Mouse (Mus musculus): Measurements from ENCODE around the gene Prkg1. TPM values are rescaled to one million over a fixed set of nuclear protein-coding genes. Genes with fewer than 3 reads are reported as not detected.

Prkg1 gene
- polyA plus RNA-seq, 1 experiment from 2014 or later: 0.83 TPM

GRCm38 (mm10) chr19:30642629-30643170 lies 1122.1 kb downstream of the Prkg1 start:
- H3K4me3 ChIP-seq (replicated peaks): no peak overlapping the region
- no peaks in the 10 kb centered on the region for H3K4me1 ChIP-seq (replicated peaks)
- 54% methylated on average over 5 of the region's 5 CpGs for WGBS (ENCODE audit: insufficient replicate concordance)

GRCm38 (mm10) chr19:30637471-30637870 lies 1127.4 kb downstream of the Prkg1 start:
- no peak overlapping the region for H3K27ac ChIP-seq
- 68% methylated on average over 8 of the region's 8 CpGs for WGBS (ENCODE audit: insufficient replicate concordance)

More at GRCm38 (mm10) chr19:30642629-30643170, 1122.1 kb downstream of the Prkg1 start:
- Histone ChIP-seq H3K27ac (no peak overlapping the region), H3K27me3 (no peaks in the 10 kb centered on the region), H3K9me3 (replicated peaks) (no peaks in the 10 kb centered on the region), H3K9ac (no peak overlapping the region), H3K4me2 (no peak overlapping the region), H3K36me3 (no peaks in the 10 kb centered on the region)
- DNase-seq (no peak), ATAC-seq (ENCODE audit: low read depth) (no peak)

GRCm38 (mm10) chr19:30631051-30631450 lies 1133.8 kb downstream of the Prkg1 start:
- Histone ChIP-seq H3K27ac (no peak overlapping the region), H3K36me3 (no peaks in the 10 kb centered on the region), H3K4me2 (no peak overlapping the region), H3K27me3 (no peaks in the 10 kb centered on the region), H3K9me3 (replicated peaks) (no peaks in the 10 kb centered on the region), H3K9ac (no peak overlapping the region), H3K4me1 (replicated peaks) (no peaks in the 10 kb centered on the region), H3K4me3 (replicated peaks) (no peak overlapping the region)
- ATAC-seq (ENCODE audit: low read depth): no peak
- no peak for DNase-seq
- WGBS (ENCODE audit: insufficient replicate concordance): 37% methylated on average over 3 of the region's 3 CpGs

More at GRCm38 (mm10) chr19:30637471-30637870, 1127.4 kb downstream of the Prkg1 start:
- Histone ChIP-seq H3K9ac (no peak overlapping the region), H3K9me3 (replicated peaks) (no peaks in the 10 kb centered on the region), H3K4me3 (replicated peaks) (no peak overlapping the region), H3K36me3 (no peaks in the 10 kb centered on the region), H3K4me1 (replicated peaks) (no peaks in the 10 kb centered on the region), H3K4me2 (no peak overlapping the region), H3K27me3 (no peaks in the 10 kb centered on the region)
- no peak for ATAC-seq (ENCODE audit: low read depth)
- DNase-seq: no peak

- H3K4me3 ChIP-seq (replicated peaks): no peak overlapping the region
- 61% methylated on average over 7 of the region's 7 CpGs for WGBS (ENCODE audit: insufficient replicate concordance)
- no peaks in the 10 kb centered on the region for H3K9me3 ChIP-seq (replicated peaks)
- H3K36me3 ChIP-seq: no peaks in the 10 kb centered on the region
- H3K9ac ChIP-seq: no peak overlapping the region
- no peak overlapping the region for H3K4me2 ChIP-seq
- no peaks in the 10 kb centered on the region for H3K4me1 ChIP-seq (replicated peaks)
- no peak overlapping the region for H3K27ac ChIP-seq
- ATAC-seq (ENCODE audit: low read depth): no peak
- DNase-seq: no peak
- H3K27me3 ChIP-seq: no peaks in the 10 kb centered on the region
Observed at GRCm38 (mm10) chr19:30626036-30626435, 1138.8 kb downstream of the Prkg1 start.

GRCm38 (mm10) chr19:30625391-30625790 lies 1139.4 kb downstream of the Prkg1 start:
- no peaks in the 10 kb centered on the region for H3K9me3 ChIP-seq (replicated peaks)
- no peak overlapping the region for H3K4me3 ChIP-seq (replicated peaks)
- no peaks in the 10 kb centered on the region for H3K4me1 ChIP-seq (replicated peaks)
- no peak overlapping the region for H3K4me2 ChIP-seq
- whole genome bisulfite sequencing (ENCODE audit: insufficient replicate concordance): 41% methylated on average over 2 of the region's 2 CpGs
- no peak overlapping the region for H3K27ac ChIP-seq
- H3K27me3 ChIP-seq: no peaks in the 10 kb centered on the region
- no peak for ATAC-seq (ENCODE audit: low read depth)
- H3K36me3 ChIP-seq: no peaks in the 10 kb centered on the region
- H3K9ac ChIP-seq: no peak overlapping the region
- DNase-seq: no peak

GRCm38 (mm10) chr19:30623620-30624019 lies 1141.2 kb downstream of the Prkg1 start:
- Histone ChIP-seq H3K36me3 (no peaks in the 10 kb centered on the region), H3K4me3 (replicated peaks) (no peak overlapping the region), H3K9ac (no peak overlapping the region), H3K9me3 (replicated peaks) (no peaks in the 10 kb centered on the region), H3K4me2 (no peak overlapping the region), H3K27ac (no peak overlapping the region), H3K27me3 (no peaks in the 10 kb centered on the region), H3K4me1 (replicated peaks) (no peaks in the 10 kb centered on the region)
- no peak for DNase-seq
- 61% methylated on average over 7 of the region's 7 CpGs for WGBS (ENCODE audit: insufficient replicate concordance)
- no peak for ATAC-seq (ENCODE audit: low read depth)

GRCm38 (mm10) chr19:30613150-30613865 lies 1151.5 kb downstream of the Prkg1 start:
- no peak for ATAC-seq (ENCODE audit: low read depth)
- DNase-seq: no peak

GRCm38 (mm10) chr19:30586366-30586765 lies 1178.5 kb downstream of the Prkg1 start:
- WGBS (ENCODE audit: insufficient replicate concordance): 45% methylated on average over 3 of the region's 3 CpGs
- no peak overlapping the region for H3K27ac ChIP-seq
- no peak overlapping the region for H3K4me2 ChIP-seq
- no peak for ATAC-seq (ENCODE audit: low read depth)
- H3K27me3 ChIP-seq: no peaks in the 10 kb centered on the region
- no peaks in the 10 kb centered on the region for H3K4me1 ChIP-seq (replicated peaks)
- H3K9ac ChIP-seq: no peak overlapping the region
- H3K9me3 ChIP-seq (replicated peaks): no peaks in the 10 kb centered on the region
- no peaks in the 10 kb centered on the region for H3K36me3 ChIP-seq
- H3K4me3 ChIP-seq (replicated peaks): no peak overlapping the region
- DNase-seq: no peak

More at GRCm38 (mm10) chr19:30613150-30613865, 1151.5 kb downstream of the Prkg1 start:
- H3K4me3 ChIP-seq (replicated peaks): no peak overlapping the region
- no peaks in the 10 kb centered on the region for H3K9me3 ChIP-seq (replicated peaks)
- no peak overlapping the region for H3K9ac ChIP-seq
- WGBS (ENCODE audit: insufficient replicate concordance): 50% methylated on average over 3 of the region's 3 CpGs
- no peak overlapping the region for H3K4me2 ChIP-seq
- H3K27ac ChIP-seq: no peak overlapping the region
- no peaks in the 10 kb centered on the region for H3K36me3 ChIP-seq
- no peaks in the 10 kb centered on the region for H3K27me3 ChIP-seq
- H3K4me1 ChIP-seq (replicated peaks): no peaks in the 10 kb centered on the region

GRCm38 (mm10) chr19:30564516-30564915 lies 1200.3 kb downstream of the Prkg1 start:
- 71% methylated on average over 6 of the region's 6 CpGs for WGBS (ENCODE audit: insufficient replicate concordance)

GRCm38 (mm10) chr19:30563876-30564275 lies 1201.0 kb downstream of the Prkg1 start:
- DNase-seq (no peak), ATAC-seq (ENCODE audit: low read depth) (no peak)
- no peaks in the 10 kb centered on the region for H3K9me3 ChIP-seq (replicated peaks)

More at GRCm38 (mm10) chr19:30564516-30564915, 1200.3 kb downstream of the Prkg1 start:
- no peak for DNase-seq
- Histone ChIP-seq H3K36me3 (no peaks in the 10 kb centered on the region), H3K27ac (no peak overlapping the region), H3K4me3 (replicated peaks) (no peak overlapping the region), H3K4me1 (replicated peaks) (no peaks in the 10 kb centered on the region), H3K4me2 (no peak overlapping the region), H3K9me3 (replicated peaks) (no peaks in the 10 kb centered on the region), H3K27me3 (no peaks in the 10 kb centered on the region), H3K9ac (no peak overlapping the region)
- ATAC-seq (ENCODE audit: low read depth): no peak

GRCm38 (mm10) chr19:30558024-30558423 lies 1206.8 kb downstream of the Prkg1 start:
- no peaks in the 10 kb centered on the region for H3K27me3 ChIP-seq
- no peak for ATAC-seq (ENCODE audit: low read depth)
- no peaks in the 10 kb centered on the region for H3K4me1 ChIP-seq (replicated peaks)
- no peak for DNase-seq
- H3K4me2 ChIP-seq: no peak overlapping the region
- H3K9ac ChIP-seq: no peak overlapping the region
- H3K4me3 ChIP-seq (replicated peaks): no peak overlapping the region
- no peaks in the 10 kb centered on the region for H3K9me3 ChIP-seq (replicated peaks)
- no peak overlapping the region for H3K27ac ChIP-seq
- H3K36me3 ChIP-seq: no peaks in the 10 kb centered on the region

More at GRCm38 (mm10) chr19:30563876-30564275, 1201.0 kb downstream of the Prkg1 start:
- Histone ChIP-seq H3K9ac (no peak overlapping the region), H3K4me2 (no peak overlapping the region), H3K27me3 (no peaks in the 10 kb centered on the region), H3K27ac (no peak overlapping the region), H3K4me1 (replicated peaks) (no peaks in the 10 kb centered on the region), H3K36me3 (no peaks in the 10 kb centered on the region), H3K4me3 (replicated peaks) (no peak overlapping the region)
- WGBS (ENCODE audit: insufficient replicate concordance): 59% methylated on average over 3 of the region's 3 CpGs

GRCm38 (mm10) chr19:30554467-30554881 lies 1210.4 kb downstream of the Prkg1 start:
- DNase-seq: no peak
- Histone ChIP-seq H3K4me1 (replicated peaks) (no peaks in the 10 kb centered on the region), H3K27me3 (peaks cover 19% of the 10 kb centered on the region), H3K36me3 (no peaks in the 10 kb centered on the region), H3K9ac (0 out of 2 replicates have a peak overlapping the region, but pooled peaks have one; percentile 17), H3K27ac (no peak overlapping the region), H3K9me3 (replicated peaks) (no peaks in the 10 kb centered on the region), H3K4me3 (replicated peaks) (peak overlapping the region; percentile 23; the same call in 1 of the 2 replicates), H3K4me2 (peak overlapping the region; percentile 41)
- no peak for ATAC-seq (ENCODE audit: low read depth)
- WGBS (ENCODE audit: insufficient replicate concordance): 1% methylated on average over 12 of the region's 12 CpGs

All from liver, embryonic 13.5 days (tissue).